Mouse (Mus musculus) midbrain, embryonic 12.5 days (tissue): ENCODE measurements at regions not wholly inside any gene's neighbourhood (a gene's known extent, or its start where the extent isn't known, plus 50 kb on each side); places are given as distances from the start of the nearest gene placed in this dataset.

Experiments
- ATAC-seq: fragments of 200-750 bp; cut with Nextera tagmentation; 2 replicates; pipeline ENCODE4 v1.8.0; 2017; ENCODE audit warnings: low read depth, moderate TSS enrichment, moderate library complexity; ENCODE audit not compliant: low FRiP score
- H3K27ac ChIP-seq: fragments of 300-500 bp; sonication (generic); replicated peaks from 2 replicates; pipeline ENCODE4 v1.5.1; 2016; ENCODE audit warnings: mild to moderate bottlenecking
- H3K27me3 ChIP-seq: fragments of 300-500 bp; sonication (generic); 2 replicates; pipeline ENCODE4 v1.6.1; 2016; ENCODE audit warnings: mild to moderate bottlenecking
- H3K36me3 ChIP-seq: fragments of 300-500 bp; sonication (generic); 2 replicates; pipeline ENCODE4 v1.6.1; 2016
- H3K4me1 ChIP-seq: fragments of 300-500 bp; sonication (generic); 2 replicates; pipeline ENCODE4 v1.6.1; 2016
- H3K4me2 ChIP-seq: fragments of 300-500 bp; sonication (generic); replicated peaks from 2 replicates; pipeline ENCODE4 v1.6.1; 2016; ENCODE audit warnings: mild to moderate bottlenecking, moderate library complexity
- H3K4me3 ChIP-seq: fragments of 300-500 bp; sonication (generic); 2 replicates; pipeline ENCODE4 v1.5.1; 2016; ENCODE audit warnings: mild to moderate bottlenecking
- H3K9ac ChIP-seq: fragments of 300-500 bp; sonication (generic); replicated peaks from 2 replicates; pipeline ENCODE4 v1.6.1; 2016; ENCODE audit warnings: mild to moderate bottlenecking, moderate library complexity
- H3K9me3 ChIP-seq: fragments of 300-500 bp; sonication (generic); 2 replicates; pipeline ENCODE4 v1.6.1; 2016; ENCODE audit warnings: mild to moderate bottlenecking
- WGBS: fragments of 180-500 bp; shearing (Covaris S2); methylation state at CpG from one replicate; pipeline ENCODE4 v1.1.7; 2016; 5-methylcytosine and 5-hydroxymethylcytosine counted together

GRCm38 (mm10) chr9:13933404-13933803, 105.9 kb downstream of the Fam76b start:
- ATAC-seq, result no peak
- Histone ChIP-seq H3K9me3 (0 out of 2 replicates have a peak, but pooled peaks cover 9% of the 10 kb centered on the region), H3K4me3 (no peak overlapping the region), H3K27me3 (no peaks in the 10 kb centered on the region), H3K36me3 (no peaks in the 10 kb centered on the region), H3K4me2 (no peak overlapping the region), H3K4me1 (no peaks in the 10 kb centered on the region), H3K27ac (no peak overlapping the region), H3K9ac (no peak overlapping the region)
- WGBS, result 74% methylated on average over 6 of the region's 6 CpGs

DNA sequence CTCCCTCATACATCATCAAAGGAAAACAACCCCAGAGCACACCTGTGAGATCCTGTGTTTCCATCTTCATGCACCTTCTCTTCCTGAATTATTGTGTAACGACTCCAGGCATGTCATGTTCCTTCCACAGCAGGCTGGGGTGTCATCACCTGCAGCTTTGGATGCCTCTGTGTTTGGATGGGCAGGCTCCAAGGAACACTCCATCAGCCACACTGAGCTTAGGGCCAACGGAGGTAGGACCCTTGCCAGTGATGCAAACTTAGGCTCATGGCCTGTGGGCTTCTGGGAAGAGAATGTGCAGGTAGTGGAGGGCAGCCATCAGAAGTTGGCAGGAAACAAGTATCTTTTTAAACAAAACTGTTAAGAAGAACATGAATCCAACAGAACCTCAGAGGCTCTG, 109.8 kb downstream of the Fam76b start:
- Histone ChIP-seq H3K27me3 (no peaks in the 10 kb centered on the region), H3K27ac (no peak overlapping the region), H3K9me3 (no peaks in the 10 kb centered on the region), H3K4me2 (no peak overlapping the region), H3K36me3 (no peaks in the 10 kb centered on the region), H3K4me1 (no peaks in the 10 kb centered on the region), H3K9ac (no peak overlapping the region), H3K4me3 (no peak overlapping the region)
- WGBS, result 90% methylated on average over 2 of the region's 2 CpGs
- ATAC-seq, result no peak

DNA sequence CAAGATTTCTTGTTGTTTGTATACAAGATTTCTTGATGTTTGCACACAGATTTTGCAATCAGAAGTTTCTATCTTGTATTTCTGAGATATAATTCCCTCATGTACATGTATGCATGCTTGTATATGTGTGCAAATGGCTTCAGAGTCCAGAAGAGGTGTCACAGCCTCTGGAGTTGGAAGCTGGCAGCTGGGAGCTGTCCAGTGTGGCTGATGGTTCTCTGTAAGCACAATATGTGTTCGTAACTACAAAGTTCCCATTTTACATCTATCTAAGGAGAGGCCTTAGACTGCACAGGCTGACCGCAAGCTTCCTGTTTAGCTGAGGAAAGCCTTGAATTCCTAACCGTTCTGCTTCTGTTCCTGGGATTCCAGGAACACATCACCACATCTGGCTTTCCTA, 119.0 kb downstream of the Fam76b start:
- Histone ChIP-seq H3K9me3 (no peaks in the 10 kb centered on the region), H3K27me3 (no peaks in the 10 kb centered on the region), H3K4me3 (no peak overlapping the region), H3K27ac (no peak overlapping the region), H3K4me1 (no peaks in the 10 kb centered on the region), H3K9ac (no peak overlapping the region), H3K4me2 (no peak overlapping the region), H3K36me3 (no peaks in the 10 kb centered on the region)
- WGBS, result 83% methylated on average over 3 of the region's 3 CpGs
- ATAC-seq, result no peak

GRCm38 (mm10) chr9:13952157-13952556, 124.6 kb downstream of the Fam76b start:
- no peak for ATAC-seq
- Histone ChIP-seq H3K36me3 (no peaks in the 10 kb centered on the region), H3K4me1 (no peaks in the 10 kb centered on the region), H3K27ac (no peak overlapping the region), H3K27me3 (no peaks in the 10 kb centered on the region), H3K9me3 (no peaks in the 10 kb centered on the region), H3K9ac (no peak overlapping the region), H3K4me3 (no peak overlapping the region), H3K4me2 (no peak overlapping the region)

DNA sequence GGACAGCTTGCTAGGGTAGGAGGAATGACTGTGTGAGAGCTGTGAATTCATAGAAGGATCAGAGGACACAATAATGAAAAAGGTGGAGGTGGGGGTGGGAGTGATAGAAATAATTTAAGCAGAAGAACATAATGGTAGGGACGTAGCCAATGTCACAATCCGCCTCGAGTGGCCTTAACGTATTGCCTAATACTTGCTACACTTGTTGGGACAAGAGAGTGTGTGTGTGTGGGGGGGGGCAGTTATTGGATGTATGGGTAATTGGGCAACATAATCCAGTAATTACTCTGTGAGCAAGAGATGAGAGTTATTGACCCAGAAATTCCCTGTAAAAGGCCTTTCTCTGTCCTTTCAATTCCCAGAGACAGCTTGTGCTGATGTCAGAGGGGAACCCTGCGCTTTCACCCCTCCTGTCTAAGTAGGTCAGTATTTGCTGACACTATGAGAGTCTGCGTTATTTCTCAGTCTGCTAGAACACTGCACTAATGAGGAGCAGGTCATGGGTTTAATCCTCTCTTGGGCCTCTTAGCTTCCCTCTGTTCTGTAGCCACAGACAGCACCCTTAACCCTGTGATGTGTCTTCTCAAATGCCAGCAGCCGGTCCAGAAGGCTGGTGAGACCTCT, 135.7 kb downstream of the Fam76b start:
- Histone ChIP-seq H3K36me3 (no peaks in the 10 kb centered on the region), H3K9ac (no peak overlapping the region), H3K27ac (no peak overlapping the region), H3K27me3 (peaks cover 4% of the 10 kb centered on the region; the same call in 1 of the 2 replicates), H3K4me3 (no peak overlapping the region), H3K4me2 (no peak overlapping the region), H3K4me1 (peaks cover 10% of the 10 kb centered on the region; the same call in 1 of the 2 replicates), H3K9me3 (no peaks in the 10 kb centered on the region)
- 60% methylated on average over 7 of the region's 7 CpGs for WGBS
- ATAC-seq, result no peak

DNA sequence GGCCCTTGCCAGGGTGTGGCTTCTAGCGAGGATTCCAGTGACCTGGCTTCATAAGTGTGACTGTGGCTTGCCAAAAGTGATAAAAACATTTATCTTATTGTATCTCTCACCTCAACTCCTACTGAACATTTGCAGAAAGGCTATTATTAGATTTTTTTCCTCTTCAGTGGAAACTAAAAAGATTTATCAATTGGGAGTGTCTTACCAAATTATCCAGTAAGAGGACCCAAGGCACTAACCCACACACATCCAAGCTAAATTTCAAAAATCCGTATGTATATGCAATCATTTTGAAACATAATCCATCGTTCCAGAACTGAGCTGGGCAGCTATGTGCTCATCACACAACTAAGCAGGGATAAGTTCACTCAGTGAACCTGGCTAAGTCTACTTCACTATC, 136.3 kb downstream of the Fam76b start:
- peaks cover 10% of the 10 kb centered on the region; the same call in 1 of the 2 replicates for H3K4me1 ChIP-seq
- ATAC-seq, result no peak
- H3K36me3 ChIP-seq, result no peaks in the 10 kb centered on the region
- no peak overlapping the region for H3K4me2 ChIP-seq
- no peak overlapping the region for H3K4me3 ChIP-seq
- WGBS, result 80% methylated on average over 3 of the region's 3 CpGs
- H3K9me3 ChIP-seq, result no peaks in the 10 kb centered on the region
- H3K9ac ChIP-seq, result no peak overlapping the region
- peaks cover 2% of the 10 kb centered on the region; the same call in 1 of the 2 replicates for H3K27me3 ChIP-seq
- H3K27ac ChIP-seq, result no peak overlapping the region

DNA sequence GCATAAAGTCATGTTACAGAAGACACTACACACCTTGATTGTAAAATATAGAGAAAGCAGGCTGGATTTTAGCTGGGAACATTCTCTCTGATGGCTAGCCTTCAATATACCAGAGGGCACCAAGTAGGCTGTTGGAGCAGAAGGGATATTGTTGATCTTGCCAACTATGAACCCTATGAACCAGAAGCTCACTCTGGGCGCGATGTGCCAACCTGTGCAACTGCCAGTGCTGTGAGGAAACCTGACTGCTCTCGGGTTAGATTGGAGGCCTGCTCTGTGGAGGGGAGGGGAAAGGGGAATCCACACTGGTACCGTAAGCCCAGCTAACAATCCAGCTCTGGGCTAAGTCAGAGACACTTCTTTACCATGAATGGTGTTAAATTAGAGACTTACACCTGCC, 136.7 kb downstream of the Fam76b start:
- 80% methylated on average over 4 of the region's 4 CpGs for WGBS
- Histone ChIP-seq H3K4me1 (peaks cover 10% of the 10 kb centered on the region; the same call in 1 of the 2 replicates), H3K9me3 (no peaks in the 10 kb centered on the region), H3K36me3 (no peaks in the 10 kb centered on the region), H3K9ac (no peak overlapping the region), H3K27me3 (no peaks in the 10 kb centered on the region), H3K4me3 (no peak overlapping the region), H3K4me2 (no peak overlapping the region), H3K27ac (no peak overlapping the region)
- ATAC-seq, result no peak

- Histone ChIP-seq H3K27ac (no peak overlapping the region), H3K9me3 (no peaks in the 10 kb centered on the region), H3K4me3 (no peak overlapping the region), H3K36me3 (no peaks in the 10 kb centered on the region), H3K27me3 (no peaks in the 10 kb centered on the region), H3K4me1 (peaks cover 10% of the 10 kb centered on the region; the same call in 1 of the 2 replicates), H3K9ac (no peak overlapping the region), H3K4me2 (no peak overlapping the region)
- no peak for ATAC-seq
- WGBS, result 78% methylated on average over 1 of the region's 1 CpGs
Observed at GRCm38 (mm10) chr9:13966212-13966611, 138.7 kb downstream of the Fam76b start.

DNA sequence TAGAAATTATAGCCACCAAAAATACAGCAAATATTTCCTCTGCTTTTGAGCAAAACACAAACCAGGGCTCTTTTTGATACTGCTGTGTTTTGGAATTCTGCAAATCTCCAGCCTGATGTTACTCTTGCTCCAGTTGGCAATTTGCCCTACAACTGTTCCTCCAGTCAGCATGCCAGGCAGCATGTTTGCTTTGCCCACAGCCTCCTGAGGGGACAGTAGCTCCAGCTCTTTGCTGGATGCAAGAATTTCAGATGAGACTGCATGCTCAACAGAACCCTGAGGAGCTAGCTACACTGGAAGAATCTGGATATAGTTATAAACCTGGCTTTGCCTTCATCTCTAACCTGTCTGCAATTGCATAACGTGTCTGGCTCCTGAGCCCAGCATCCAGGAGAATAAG, 141.7 kb downstream of the Fam76b start:
- Histone ChIP-seq H3K27ac (no peak overlapping the region), H3K36me3 (no peaks in the 10 kb centered on the region), H3K4me1 (0 out of 2 replicates have a peak, but pooled peaks cover 4% of the 10 kb centered on the region), H3K9ac (no peak overlapping the region), H3K27me3 (no peaks in the 10 kb centered on the region), H3K9me3 (no peaks in the 10 kb centered on the region), H3K4me2 (no peak overlapping the region), H3K4me3 (no peak overlapping the region)
- WGBS, result 76% methylated on average over 1 of the region's 1 CpGs
- no peak for ATAC-seq

- Histone ChIP-seq H3K36me3 (no peaks in the 10 kb centered on the region), H3K9ac (no peak overlapping the region), H3K27ac (no peak overlapping the region), H3K4me3 (no peak overlapping the region), H3K9me3 (no peaks in the 10 kb centered on the region), H3K4me1 (no peaks in the 10 kb centered on the region), H3K4me2 (no peak overlapping the region), H3K27me3 (no peaks in the 10 kb centered on the region)
- ATAC-seq, result no peak
- WGBS, result 76% methylated on average over 4 of the region's 4 CpGs
Observed at GRCm38 (mm10) chr9:13973600-13973999, 146.1 kb downstream of the Fam76b start.

- 88% methylated on average over 1 of the region's 1 CpGs for WGBS
- Histone ChIP-seq H3K4me1 (no peaks in the 10 kb centered on the region), H3K27me3 (no peaks in the 10 kb centered on the region)
Observed at GRCm38 (mm10) chr9:13974870-13975269, 147.4 kb downstream of the Fam76b start.

GRCm38 (mm10) chr9:13978842-13979241, 151.3 kb downstream of the Fam76b start:
- 67% methylated on average over 6 of the region's 6 CpGs for WGBS
- Histone ChIP-seq H3K4me1 (no peaks in the 10 kb centered on the region), H3K4me3 (no peak overlapping the region), H3K9me3 (no peaks in the 10 kb centered on the region), H3K27me3 (no peaks in the 10 kb centered on the region), H3K4me2 (no peak overlapping the region), H3K36me3 (no peaks in the 10 kb centered on the region), H3K9ac (no peak overlapping the region), H3K27ac (no peak overlapping the region)
- ATAC-seq, result no peak

More at GRCm38 (mm10) chr9:13974870-13975269, 147.4 kb downstream of the Fam76b start:
- Histone ChIP-seq H3K9ac (no peak overlapping the region), H3K4me2 (no peak overlapping the region), H3K4me3 (no peak overlapping the region), H3K27ac (no peak overlapping the region), H3K9me3 (no peaks in the 10 kb centered on the region), H3K36me3 (no peaks in the 10 kb centered on the region)
- ATAC-seq, result no peak

- ATAC-seq, result no peak
- no peaks in the 10 kb centered on the region for H3K27me3 ChIP-seq
- H3K4me1 ChIP-seq, result no peaks in the 10 kb centered on the region
- H3K9ac ChIP-seq, result no peak overlapping the region
- no peaks in the 10 kb centered on the region for H3K36me3 ChIP-seq
- no peak overlapping the region for H3K27ac ChIP-seq
- no peaks in the 10 kb centered on the region for H3K9me3 ChIP-seq
- no peak overlapping the region for H3K4me2 ChIP-seq
- WGBS, result 92% methylated on average over 8 of the region's 8 CpGs
- no peak overlapping the region for H3K4me3 ChIP-seq
Observed at GRCm38 (mm10) chr9:13987486-13987885, 160.0 kb downstream of the Fam76b start.
